Mouse (Mus musculus): ENCODE measurements around the gene Abcg2.

The Abcg2 gene

GRCm38 (mm10) chr6:58638566-58638965 lies 54.2 kb downstream of the Abcg2 start:
- no peak for DNase-seq (ENCODE audit: low spot score)

GRCm38 (mm10) chr6:58639391-58639790 lies 55.1 kb downstream of the Abcg2 start:
- no peak for DNase-seq (ENCODE audit: low spot score)

GRCm38 (mm10) chr6:58640333-58641018 lies 56.2 kb downstream of the Abcg2 start:
- peak; percentile 83 for DNase-seq (ENCODE audit: low spot score)

- no peak for DNase-seq (ENCODE audit: low spot score)
These were observed 56.9 kb downstream of the Abcg2 start for GRCm38 (mm10) chr6:58641056-58641799.

- DNase-seq (ENCODE audit: low spot score) = no peak
These were observed 57.9 kb downstream of the Abcg2 start for GRCm38 (mm10) chr6:58642191-58642590.

GRCm38 (mm10) chr6:58644586-58644985 lies 60.3 kb downstream of the Abcg2 start:
- no peak for DNase-seq (ENCODE audit: low spot score)

- DNase-seq (ENCODE audit: low spot score) = no peak
These were observed 63.9 kb downstream of the Abcg2 start for GRCm38 (mm10) chr6:58648100-58648749.

GRCm38 (mm10) chr6:58650136-58650535 lies 65.8 kb downstream of the Abcg2 start:
- no peak for DNase-seq (ENCODE audit: low spot score)

GRCm38 (mm10) chr6:58651038-58651437 lies 66.7 kb downstream of the Abcg2 start:
- no peak for DNase-seq (ENCODE audit: low spot score)

- no peak for DNase-seq (ENCODE audit: low spot score)
These were observed 76.7 kb downstream of the Abcg2 start for GRCm38 (mm10) chr6:58660951-58661575.

GRCm38 (mm10) chr6:58677802-58678201 lies 93.5 kb downstream of the Abcg2 start:
- DNase-seq (ENCODE audit: low spot score) = no peak

GRCm38 (mm10) chr6:58678530-58678929 lies 94.2 kb downstream of the Abcg2 start:
- no peak for DNase-seq (ENCODE audit: low spot score)

GRCm38 (mm10) chr6:58691584-58691983 lies 107.3 kb downstream of the Abcg2 start:
- DNase-seq (ENCODE audit: low spot score) = no peak

GRCm38 (mm10) chr6:58694257-58694656 lies 109.9 kb downstream of the Abcg2 start:
- no peak for DNase-seq (ENCODE audit: low spot score)

GRCm38 (mm10) chr6:58694765-58695164 lies 110.4 kb downstream of the Abcg2 start:
- no peak for DNase-seq (ENCODE audit: low spot score)

GRCm38 (mm10) chr6:58710369-58710768 lies 126.0 kb downstream of the Abcg2 start:
- DNase-seq (ENCODE audit: low spot score) = no peak

- DNase-seq (ENCODE audit: low spot score) = no peak
These were observed 127.6 kb downstream of the Abcg2 start for GRCm38 (mm10) chr6:58711909-58712308.

GRCm38 (mm10) chr6:58733851-58734250 lies 149.5 kb downstream of the Abcg2 start:
- no peak for DNase-seq (ENCODE audit: low spot score)

- no peak for DNase-seq (ENCODE audit: low spot score)
These were observed 150.8 kb downstream of the Abcg2 start for GRCm38 (mm10) chr6:58735090-58735489.

All from testis, postnatal 14 days (tissue).